Mouse (Mus musculus): ENCODE measurements around the gene Mpz. TPM values are rescaled to one million over a fixed set of nuclear protein-coding genes. Genes with fewer than 3 reads are reported as not detected.
A peak's percentile ranks its signal among the peaks of the same experiment; 100 is the strongest.

Mpz gene
- polyA plus RNA-seq, 1 experiment = 24.9 TPM

GRCm38 (mm10) chr1:171192283-171192682 is 41.8 kb downstream of the Mpz start:
- TF ChIP-seq CTCF (IDR thresholded peaks at IDR 0.05; ENCODE audit: insufficient read depth, low read length) = no peak
- TF ChIP-seq POLR2A (IDR thresholded peaks at IDR 0.05; ENCODE audit: borderline replicate concordance, extremely low read depth, low read depth, low read length) = no peak
- Histone ChIP-seq H3K4me1 (ENCODE audit: control insufficient read depth, insufficient read depth, low read length) (no peaks in the 10 kb centered on the region; the same call in 1 of the 2 replicates), H3K4me3 (replicated peaks; ENCODE audit: extremely low read depth, low read depth, low read length) (no peak overlapping the region)
- WGBS = 63% methylated on average over 10 of the region's 10 CpGs
- no peak for DNase-seq

GRCm38 (mm10) chr1:171193093-171193840 is 42.8 kb downstream of the Mpz start:
- 23% methylated on average over 18 of the region's 18 CpGs for WGBS
- no peaks in the 10 kb centered on the region; the same call in 1 of the 2 replicates for H3K4me1 ChIP-seq (ENCODE audit: control insufficient read depth, insufficient read depth, low read length)
- TF ChIP-seq POLR2A (IDR thresholded peaks at IDR 0.05; ENCODE audit: borderline replicate concordance, extremely low read depth, low read depth, low read length) (no peak), CTCF (IDR thresholded peaks at IDR 0.05; ENCODE audit: insufficient read depth, low read length) (no peak)
- DNase-seq = no peak
- H3K4me3 ChIP-seq (replicated peaks; ENCODE audit: extremely low read depth, low read depth, low read length) = peak overlapping the region; percentile 2

DNA sequence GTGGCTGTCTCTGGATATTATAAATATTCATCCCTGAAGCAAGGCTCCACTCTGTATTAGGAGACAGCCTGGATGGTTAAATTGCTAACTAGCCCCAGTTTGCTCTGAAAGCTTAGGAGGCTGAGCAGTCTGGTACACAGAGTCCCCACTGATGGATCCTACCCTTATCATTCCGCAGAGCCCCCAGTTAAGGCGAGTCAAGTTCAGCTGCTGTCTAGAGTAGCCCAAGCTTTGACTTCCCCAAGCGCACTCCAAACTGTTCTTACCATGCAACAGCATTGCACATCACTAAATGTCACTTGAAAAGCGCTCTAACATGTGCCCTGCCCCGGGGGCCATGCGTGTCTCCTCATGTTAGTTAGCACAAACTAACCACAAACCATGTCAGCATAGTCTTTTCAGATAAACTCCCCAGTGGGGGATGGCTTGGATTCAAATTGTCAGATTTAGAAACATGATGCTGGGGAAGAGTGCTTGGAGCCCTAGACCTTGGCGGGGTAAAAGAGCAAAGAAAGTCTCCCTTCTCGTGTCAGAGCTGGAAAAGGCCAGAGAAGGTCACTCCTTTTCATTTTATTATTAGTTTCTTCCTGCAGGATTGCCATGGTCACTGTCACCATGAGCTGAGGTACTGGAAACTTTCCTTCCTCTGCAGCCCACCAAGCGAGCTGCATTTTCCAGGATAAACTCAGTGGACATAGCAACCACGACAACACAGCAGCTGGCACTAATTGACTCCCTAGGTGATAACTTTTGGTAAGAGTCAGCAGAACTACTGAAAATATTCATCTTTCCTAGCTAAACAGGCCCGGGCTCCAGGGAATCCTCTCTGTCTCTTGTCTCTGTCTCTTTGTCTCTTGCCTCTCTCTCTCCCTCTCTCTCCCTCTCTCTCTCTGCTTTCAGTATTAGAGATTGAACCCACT is 43.7 kb downstream of the Mpz start:
- DNase-seq = no peak
- TF ChIP-seq POLR2A (IDR thresholded peaks at IDR 0.05; ENCODE audit: borderline replicate concordance, extremely low read depth, low read depth, low read length) (no peak), CTCF (IDR thresholded peaks at IDR 0.05; ENCODE audit: insufficient read depth, low read length) (no peak)
- Histone ChIP-seq H3K4me1 (ENCODE audit: control insufficient read depth, insufficient read depth, low read length) (no peaks in the 10 kb centered on the region; the same call in 1 of the 2 replicates), H3K4me3 (replicated peaks; ENCODE audit: extremely low read depth, low read depth, low read length) (no peak overlapping the region)
- 52% methylated on average over 11 of the region's 11 CpGs for WGBS

DNA sequence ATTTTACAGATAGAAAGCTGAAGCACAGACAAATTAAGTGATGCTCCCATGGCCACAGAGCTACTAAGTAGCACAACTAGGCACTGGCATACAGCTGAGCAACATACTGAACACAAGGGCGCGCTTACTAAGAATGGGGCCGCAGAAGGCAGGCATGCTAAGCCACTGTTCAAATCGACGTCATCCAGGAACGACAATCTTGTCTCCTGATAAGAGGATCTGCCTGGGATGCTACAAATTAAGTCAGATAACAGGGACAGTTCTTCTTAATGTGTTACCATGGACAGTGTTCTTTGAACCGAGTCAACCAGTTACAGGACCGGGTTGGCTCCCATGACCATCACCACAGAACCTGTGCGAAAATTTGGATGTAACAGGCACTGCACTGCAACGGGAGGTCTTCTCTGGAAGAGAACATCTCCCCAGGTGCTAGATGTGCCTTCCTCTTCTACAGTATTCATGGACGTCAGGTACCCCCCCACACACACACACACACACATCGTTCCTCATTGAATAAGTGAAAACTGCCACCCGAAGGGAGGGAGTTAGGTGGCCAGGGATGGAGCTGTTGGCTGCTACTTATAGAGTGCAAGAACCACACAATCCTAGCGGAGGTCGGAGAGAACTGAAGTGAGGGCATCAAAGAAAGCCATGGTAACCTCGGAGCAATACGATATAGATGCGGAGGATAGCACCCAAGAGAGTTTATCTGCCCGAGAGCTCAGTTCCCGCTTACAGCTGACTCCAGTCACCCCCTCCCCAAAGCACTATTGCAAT is 44.7 kb downstream of the Mpz start:
- no peak for TF ChIP-seq CTCF (IDR thresholded peaks at IDR 0.05; ENCODE audit: insufficient read depth, low read length)
- no peak for TF ChIP-seq POLR2A (IDR thresholded peaks at IDR 0.05; ENCODE audit: borderline replicate concordance, extremely low read depth, low read depth, low read length)
- DNase-seq = no peak
- Histone ChIP-seq H3K4me3 (replicated peaks; ENCODE audit: extremely low read depth, low read depth, low read length) (peak overlapping the region; percentile 62), H3K4me1 (ENCODE audit: control insufficient read depth, insufficient read depth, low read length) (no peaks in the 10 kb centered on the region; the same call in 1 of the 2 replicates)
- 25% methylated on average over 20 of the region's 20 CpGs for WGBS

- Histone ChIP-seq H3K4me1 (ENCODE audit: control insufficient read depth, insufficient read depth, low read length) (no peaks in the 10 kb centered on the region; the same call in 1 of the 2 replicates), H3K4me3 (replicated peaks; ENCODE audit: extremely low read depth, low read depth, low read length) (peak within 1 kb of the TSS; percentile 62)
- TF ChIP-seq CTCF (IDR thresholded peaks at IDR 0.05; ENCODE audit: insufficient read depth, low read length) (no peak), POLR2A (IDR thresholded peaks at IDR 0.05; ENCODE audit: borderline replicate concordance, extremely low read depth, low read depth, low read length) (peak; percentile 65; the same call in 1 of the 2 replicates)
- WGBS = under 1% methylated on average over 33 of the region's 33 CpGs
- peak; percentile 48 for DNase-seq
These were observed 45.4 kb downstream of the Mpz start, which contains the start of gene Pcp4l1 for GRCm38 (mm10) chr1:171195887-171196397. Pcp4l1 (minus strand) TSS chr1:171196268.

DNA sequence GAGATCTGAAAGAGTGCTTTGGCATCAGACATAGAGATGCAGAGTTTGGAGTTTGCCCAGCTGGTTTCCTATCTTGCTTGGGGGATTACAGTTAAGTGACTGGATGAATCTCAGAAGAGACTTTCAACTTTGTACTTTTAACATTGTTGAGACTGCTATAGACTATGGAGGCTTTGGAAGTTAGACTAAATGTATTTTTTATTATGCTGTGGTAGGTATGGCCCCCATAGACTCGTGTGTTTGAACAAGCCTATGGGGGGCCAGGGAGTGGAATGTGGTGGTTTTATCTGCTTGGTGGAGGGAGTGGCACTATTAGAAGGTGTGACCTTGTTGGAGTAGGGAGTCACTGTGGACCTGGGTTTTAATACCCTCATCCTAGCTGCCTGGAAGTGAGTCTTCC is 49.0 kb downstream of the Mpz start:
- H3K4me1 ChIP-seq (ENCODE audit: control insufficient read depth, insufficient read depth, low read length) = no peaks in the 10 kb centered on the region; the same call in 1 of the 2 replicates
- no peak for TF ChIP-seq CTCF (IDR thresholded peaks at IDR 0.05; ENCODE audit: insufficient read depth, low read length)
- no peak for TF ChIP-seq POLR2A (IDR thresholded peaks at IDR 0.05; ENCODE audit: borderline replicate concordance, extremely low read depth, low read depth, low read length)
- WGBS = 38% methylated on average over 1 of the region's 1 CpGs
- H3K4me3 ChIP-seq (replicated peaks; ENCODE audit: extremely low read depth, low read depth, low read length) = no peak overlapping the region
- no peak for DNase-seq

DNA sequence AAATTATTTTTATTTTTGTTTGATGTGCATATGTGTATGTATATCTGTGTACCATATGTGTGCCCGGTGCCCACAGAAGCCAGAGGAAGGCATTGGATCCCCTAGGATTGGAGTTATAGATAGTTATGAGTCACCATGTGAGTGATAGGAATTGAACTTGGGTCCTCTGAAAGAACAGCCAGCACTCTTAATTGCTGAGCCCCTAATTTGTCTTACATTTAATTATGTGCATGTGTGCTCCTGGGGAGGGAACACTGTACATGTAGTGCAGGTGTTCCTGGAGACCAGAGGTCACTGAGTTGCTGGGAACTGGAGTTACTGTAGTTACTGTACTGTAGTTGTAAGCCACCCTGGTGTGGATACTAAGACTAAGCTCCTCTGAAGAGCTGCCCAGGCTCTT is 50.3 kb downstream of the Mpz start:
- TF ChIP-seq POLR2A (IDR thresholded peaks at IDR 0.05; ENCODE audit: borderline replicate concordance, extremely low read depth, low read depth, low read length) (no peak), CTCF (IDR thresholded peaks at IDR 0.05; ENCODE audit: insufficient read depth, low read length) (no peak)
- H3K4me1 ChIP-seq (ENCODE audit: control insufficient read depth, insufficient read depth, low read length) = no peaks in the 10 kb centered on the region
- no peak for DNase-seq
- no peak overlapping the region for H3K4me3 ChIP-seq (replicated peaks; ENCODE audit: extremely low read depth, low read depth, low read length)
- WGBS = 100% methylated on average over 1 of the region's 1 CpGs

- Histone ChIP-seq H3K4me1 (ENCODE audit: control insufficient read depth, insufficient read depth, low read length) (no peaks in the 10 kb centered on the region), H3K4me3 (replicated peaks; ENCODE audit: extremely low read depth, low read depth, low read length) (no peak overlapping the region)
- DNase-seq = no peak
- WGBS = 47% methylated on average over 11 of the region's 11 CpGs
- TF ChIP-seq POLR2A (IDR thresholded peaks at IDR 0.05; ENCODE audit: borderline replicate concordance, extremely low read depth, low read depth, low read length) (no peak), CTCF (IDR thresholded peaks at IDR 0.05; ENCODE audit: insufficient read depth, low read length) (no peak)
These were observed 53.1 kb downstream of the Mpz start for GRCm38 (mm10) chr1:171203471-171204248.
